Mouse (Mus musculus): ENCODE measurements at regions not wholly inside any gene's neighbourhood (a gene's known extent, or its start where the extent isn't known, plus 50 kb on each side); places are given as distances from the start of the nearest gene placed in this dataset.

GRCm38 (mm10) chr8:10798444-10798843, 209.8 kb downstream of the Irs2 start:
- 82% methylated on average over 1 of the region's 1 CpGs for WGBS
- DNase-seq (ENCODE audit: low spot score) = no peak
- Histone ChIP-seq H3K9me3 (no peaks in the 10 kb centered on the region), H3K27ac (no peak overlapping the region), H3K4me3 (no peak overlapping the region), H3K27me3 (ENCODE audit: insufficient read depth, poor library complexity, severe bottlenecking) (no peaks in the 10 kb centered on the region), H3K36me3 (no peaks in the 10 kb centered on the region), H3K4me1 (replicated peaks) (peaks cover 22% of the 10 kb centered on the region)

DNA sequence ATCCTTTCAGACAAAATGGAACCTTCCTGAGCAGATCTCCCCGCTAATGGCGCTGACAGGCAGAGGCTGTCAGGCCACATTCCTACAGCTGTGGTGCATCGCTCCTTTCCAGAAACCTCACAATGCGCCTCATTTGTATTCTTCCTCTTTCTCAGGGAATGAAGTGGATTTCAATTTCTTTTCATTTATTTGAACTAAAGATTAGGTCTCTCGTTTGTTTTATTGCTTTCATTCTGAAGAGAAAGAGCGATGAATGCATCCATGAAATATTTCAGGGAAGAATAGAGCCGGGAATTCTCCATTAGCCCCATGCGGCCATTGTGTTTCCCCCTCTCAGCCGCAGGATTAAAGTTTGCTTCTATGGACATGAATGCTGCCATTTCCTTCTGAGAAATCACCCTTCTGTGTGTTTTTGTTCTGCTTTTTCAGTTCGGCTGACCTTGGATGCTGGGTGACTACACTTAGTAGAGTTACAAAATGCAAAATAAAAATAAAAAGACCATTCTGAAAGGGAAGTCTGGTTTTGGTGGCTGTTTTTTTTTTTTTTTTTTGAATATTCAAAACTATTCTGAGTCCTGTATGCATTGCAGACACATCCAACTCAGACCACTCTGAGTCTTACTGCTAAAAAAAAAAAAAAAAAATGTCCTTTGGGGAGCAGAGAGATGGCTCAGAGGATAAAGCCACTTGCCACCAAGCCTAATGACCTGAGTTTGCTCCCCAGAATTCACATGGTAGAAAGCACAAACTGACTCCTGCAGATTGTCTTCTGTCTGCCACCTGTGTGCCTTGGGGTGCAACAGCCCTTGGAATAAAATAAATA, 213.7 kb downstream of the Irs2 start:
- peak; percentile 50 for DNase-seq (ENCODE audit: low spot score)
- Histone ChIP-seq H3K27ac (peak overlapping the region; percentile 85), H3K4me1 (replicated peaks) (peaks cover 25% of the 10 kb centered on the region), H3K4me3 (no peak overlapping the region), H3K27me3 (ENCODE audit: insufficient read depth, poor library complexity, severe bottlenecking) (0 out of 2 replicates have a peak, but pooled peaks cover 4% of the 10 kb centered on the region), H3K9me3 (no peaks in the 10 kb centered on the region), H3K36me3 (no peaks in the 10 kb centered on the region)
- 31% methylated on average over 10 of the region's 10 CpGs for WGBS

DNA sequence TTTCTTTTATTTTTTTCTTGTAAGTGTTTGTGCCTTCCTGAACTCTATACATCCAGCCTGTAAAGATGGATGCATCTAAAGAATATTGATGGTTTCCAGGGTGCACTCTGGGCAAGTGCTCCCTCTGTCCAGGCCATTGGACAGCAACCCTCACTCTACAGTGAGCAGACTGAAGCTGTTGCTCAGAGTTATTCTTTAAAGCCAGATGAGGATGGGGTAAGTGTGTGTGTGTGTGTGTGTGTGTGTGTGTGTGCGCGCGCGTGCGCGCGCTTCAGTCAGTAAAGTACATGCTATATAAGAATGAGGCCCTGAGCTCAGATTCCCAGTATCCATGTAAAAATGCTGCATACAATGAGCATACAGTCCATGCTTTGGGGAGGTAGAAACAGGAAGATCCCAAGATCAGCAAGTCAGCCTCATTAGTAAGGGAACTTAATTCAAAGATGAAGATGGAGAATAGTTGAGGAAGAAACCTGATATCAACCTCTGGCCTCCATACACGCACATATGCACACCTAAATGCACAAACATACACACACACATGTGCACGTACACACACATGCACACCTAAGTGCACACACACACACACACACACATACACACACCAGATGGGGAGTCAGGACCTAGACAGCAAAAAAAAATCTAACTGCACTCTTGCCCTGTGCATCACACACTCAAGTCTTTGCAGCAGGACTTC, 214.4 kb downstream of the Irs2 start:
- Histone ChIP-seq H3K27me3 (ENCODE audit: insufficient read depth, poor library complexity, severe bottlenecking) (0 out of 2 replicates have a peak, but pooled peaks cover 4% of the 10 kb centered on the region), H3K36me3 (no peaks in the 10 kb centered on the region), H3K4me3 (no peak overlapping the region), H3K4me1 (replicated peaks) (peaks cover 25% of the 10 kb centered on the region), H3K9me3 (no peaks in the 10 kb centered on the region), H3K27ac (peak overlapping the region; percentile 85)
- DNase-seq (ENCODE audit: low spot score) = no peak
- WGBS = 94% methylated on average over 9 of the region's 9 CpGs

GRCm38 (mm10) chr8:10788496-10789200, 219.6 kb downstream of the Irs2 start:
- H3K27me3 ChIP-seq (ENCODE audit: insufficient read depth, poor library complexity, severe bottlenecking) = 0 out of 2 replicates have a peak, but pooled peaks cover 4% of the 10 kb centered on the region
- H3K4me3 ChIP-seq = no peak overlapping the region
- no peaks in the 10 kb centered on the region for H3K36me3 ChIP-seq
- WGBS = 84% methylated on average over 8 of the region's 8 CpGs
- H3K27ac ChIP-seq = no peak overlapping the region
- DNase-seq (ENCODE audit: low spot score) = no peak
- H3K9me3 ChIP-seq = no peaks in the 10 kb centered on the region
- peaks cover 18% of the 10 kb centered on the region for H3K4me1 ChIP-seq (replicated peaks)

- no peaks in the 10 kb centered on the region for H3K9me3 ChIP-seq
- 0 out of 2 replicates have a peak, but pooled peaks cover 5% of the 10 kb centered on the region for H3K27me3 ChIP-seq (ENCODE audit: insufficient read depth, poor library complexity, severe bottlenecking)
- H3K36me3 ChIP-seq = no peaks in the 10 kb centered on the region
- no peak overlapping the region for H3K4me3 ChIP-seq
- peaks cover 8% of the 10 kb centered on the region for H3K4me1 ChIP-seq (replicated peaks)
- 0 out of 2 replicates have a peak overlapping the region, but pooled peaks have one; percentile 16 for H3K27ac ChIP-seq
- 84% methylated on average over 4 of the region's 4 CpGs for WGBS
- DNase-seq (ENCODE audit: low spot score) = no peak
Observed at GRCm38 (mm10) chr8:10785801-10786200, 222.5 kb downstream of the Irs2 start.

DNA sequence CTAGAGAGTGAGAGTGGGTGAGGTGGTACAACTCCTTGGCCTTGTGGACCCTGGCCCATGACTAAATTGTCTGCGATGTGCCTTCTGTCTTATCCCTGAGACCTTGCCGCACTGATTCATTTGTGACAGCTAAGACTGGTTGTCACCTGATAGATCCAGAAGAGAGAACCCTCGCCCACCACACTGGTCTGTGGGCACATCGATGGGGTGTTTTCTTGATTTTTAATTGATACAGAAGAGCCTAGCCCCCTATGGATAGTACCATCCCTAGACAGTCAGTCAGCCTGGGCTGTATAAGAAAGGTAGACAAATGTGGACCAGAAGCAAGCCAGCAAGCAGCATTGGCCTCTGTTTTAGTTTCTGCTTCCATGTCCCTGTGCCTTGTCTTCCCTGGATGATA, 222.9 kb downstream of the Irs2 start:
- 92% methylated on average over 4 of the region's 4 CpGs for WGBS
- Histone ChIP-seq H3K27ac (peak overlapping the region; percentile 16; the same call in 1 of the 2 replicates), H3K36me3 (no peaks in the 10 kb centered on the region), H3K4me1 (replicated peaks) (peaks cover 8% of the 10 kb centered on the region), H3K27me3 (ENCODE audit: insufficient read depth, poor library complexity, severe bottlenecking) (0 out of 2 replicates have a peak, but pooled peaks cover 7% of the 10 kb centered on the region), H3K9me3 (no peaks in the 10 kb centered on the region), H3K4me3 (no peak overlapping the region)
- DNase-seq (ENCODE audit: low spot score) = no peak

DNA sequence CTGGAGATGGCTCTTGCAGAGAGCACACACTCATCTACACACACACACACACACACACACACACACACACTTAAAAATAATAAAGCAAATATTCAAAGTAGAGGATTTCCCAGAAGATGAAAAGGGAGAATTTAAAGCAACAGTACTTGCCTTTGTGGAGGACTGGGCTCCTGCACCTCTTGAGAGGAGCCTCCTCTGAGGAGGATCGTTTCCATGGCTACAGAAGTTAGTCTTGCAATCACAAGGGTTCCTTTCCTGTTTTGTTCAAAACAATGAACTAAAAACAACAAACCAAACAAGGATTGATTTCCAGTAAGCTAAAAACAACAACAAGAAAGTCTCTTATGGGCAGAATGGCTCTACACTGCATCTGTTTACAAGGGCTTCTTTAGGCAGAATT, 223.8 kb downstream of the Irs2 start:
- H3K4me3 ChIP-seq = no peak overlapping the region
- H3K27me3 ChIP-seq (ENCODE audit: insufficient read depth, poor library complexity, severe bottlenecking) = 0 out of 2 replicates have a peak, but pooled peaks cover 10% of the 10 kb centered on the region
- peak overlapping the region; percentile 16; the same call in 1 of the 2 replicates for H3K27ac ChIP-seq
- DNase-seq (ENCODE audit: low spot score) = no peak
- H3K4me1 ChIP-seq (replicated peaks) = peaks cover 8% of the 10 kb centered on the region
- H3K36me3 ChIP-seq = no peaks in the 10 kb centered on the region
- 45% methylated on average over 1 of the region's 1 CpGs for WGBS
- H3K9me3 ChIP-seq = no peaks in the 10 kb centered on the region

- 92% methylated on average over 6 of the region's 6 CpGs for WGBS
Observed at GRCm38 (mm10) chr8:10781860-10782259, 226.4 kb downstream of the Irs2 start.

DNA sequence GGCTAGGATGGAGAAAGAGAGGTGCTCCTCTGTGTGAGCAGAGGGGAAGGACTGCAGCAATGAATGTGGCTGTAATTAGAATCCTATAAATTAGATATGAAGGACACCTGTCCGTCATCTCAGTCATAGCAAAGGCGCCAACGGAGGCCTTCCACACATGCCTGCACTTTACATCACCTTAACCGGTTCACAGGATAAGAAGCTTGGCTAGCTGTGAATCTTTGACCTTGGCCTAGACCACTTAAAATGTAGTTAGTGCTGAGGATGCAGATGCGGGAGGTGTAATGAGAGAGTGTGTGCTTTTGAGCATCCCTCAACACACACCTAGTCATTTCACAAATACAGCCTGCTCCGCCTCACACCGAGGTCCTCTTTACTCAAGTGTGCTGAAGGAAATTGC, 228.6 kb downstream of the Irs2 start:
- peaks cover 6% of the 10 kb centered on the region for H3K9me3 ChIP-seq
- DNase-seq (ENCODE audit: low spot score) = no peak
- WGBS = 92% methylated on average over 7 of the region's 7 CpGs
- peaks cover 13% of the 10 kb centered on the region for H3K4me1 ChIP-seq (replicated peaks)
- H3K27me3 ChIP-seq (ENCODE audit: insufficient read depth, poor library complexity, severe bottlenecking) = 0 out of 2 replicates have a peak, but pooled peaks cover 10% of the 10 kb centered on the region
- no peak overlapping the region for H3K27ac ChIP-seq
- H3K36me3 ChIP-seq = no peaks in the 10 kb centered on the region
- H3K4me3 ChIP-seq = no peak overlapping the region

More at GRCm38 (mm10) chr8:10781860-10782259, 226.4 kb downstream of the Irs2 start:
- Histone ChIP-seq H3K27ac (no peak overlapping the region), H3K36me3 (no peaks in the 10 kb centered on the region), H3K4me1 (replicated peaks) (peaks cover 8% of the 10 kb centered on the region), H3K27me3 (ENCODE audit: insufficient read depth, poor library complexity, severe bottlenecking) (0 out of 2 replicates have a peak, but pooled peaks cover 10% of the 10 kb centered on the region), H3K9me3 (peaks cover 4% of the 10 kb centered on the region), H3K4me3 (no peak overlapping the region)
- DNase-seq (ENCODE audit: low spot score) = no peak

GRCm38 (mm10) chr8:10775202-10776010, 232.9 kb downstream of the Irs2 start:
- no peak overlapping the region for H3K27ac ChIP-seq
- 0 out of 2 replicates have a peak, but pooled peaks cover 3% of the 10 kb centered on the region for H3K27me3 ChIP-seq (ENCODE audit: insufficient read depth, poor library complexity, severe bottlenecking)
- 71% methylated on average over 8 of the region's 8 CpGs for WGBS
- no peak overlapping the region for H3K4me3 ChIP-seq
- H3K9me3 ChIP-seq = peaks cover 6% of the 10 kb centered on the region
- no peak for DNase-seq (ENCODE audit: low spot score)
- H3K36me3 ChIP-seq = no peaks in the 10 kb centered on the region
- peaks cover 6% of the 10 kb centered on the region; the same call in 1 of the 2 replicates for H3K4me1 ChIP-seq (replicated peaks)

- Histone ChIP-seq H3K4me1 (replicated peaks) (peaks cover 6% of the 10 kb centered on the region; the same call in 1 of the 2 replicates), H3K27me3 (ENCODE audit: insufficient read depth, poor library complexity, severe bottlenecking) (no peaks in the 10 kb centered on the region), H3K4me3 (no peak overlapping the region), H3K9me3 (peaks cover 6% of the 10 kb centered on the region), H3K27ac (no peak overlapping the region), H3K36me3 (no peaks in the 10 kb centered on the region)
- DNase-seq (ENCODE audit: low spot score) = no peak
- WGBS = 91% methylated on average over 3 of the region's 3 CpGs
Observed at GRCm38 (mm10) chr8:10774778-10775177, 233.5 kb downstream of the Irs2 start.

DNA sequence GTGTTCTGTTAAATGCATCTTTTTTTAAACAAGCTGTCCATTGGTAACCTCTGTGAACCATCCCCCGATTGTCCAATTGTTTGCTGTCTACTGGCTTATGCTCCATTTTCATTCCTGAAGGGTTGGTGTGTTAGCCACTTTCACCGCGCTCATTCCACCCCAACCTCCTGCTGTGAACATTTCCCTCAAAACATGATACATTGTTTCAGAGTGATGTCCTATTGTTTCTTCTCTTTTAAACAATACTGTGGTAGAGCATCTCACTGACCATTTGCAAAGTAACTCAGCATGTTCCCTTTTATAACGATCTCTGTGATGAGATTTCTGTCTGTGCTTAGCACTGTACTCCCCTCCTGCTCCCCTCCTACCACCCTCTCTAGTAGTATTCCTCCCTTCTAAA, 240.1 kb downstream of the Irs2 start:
- Histone ChIP-seq H3K4me1 (replicated peaks) (peaks cover 13% of the 10 kb centered on the region), H3K9me3 (no peaks in the 10 kb centered on the region), H3K27ac (no peak overlapping the region), H3K27me3 (ENCODE audit: insufficient read depth, poor library complexity, severe bottlenecking) (peaks cover 4% of the 10 kb centered on the region; the same call in 1 of the 2 replicates), H3K36me3 (no peaks in the 10 kb centered on the region), H3K4me3 (no peak overlapping the region)
- 61% methylated on average over 4 of the region's 4 CpGs for WGBS
- DNase-seq (ENCODE audit: low spot score) = no peak
